Mouse (Mus musculus) frontal cortex, postnatal 10 days (tissue): ENCODE measurements at regions not wholly inside any gene's neighbourhood (a gene's known extent, or its start where the extent isn't known, plus 50 kb on each side); places are given as distances from the start of the nearest gene placed in this dataset.
A peak's percentile ranks its signal among the peaks of the same experiment; 100 is the strongest.

Experiments
- DNase-seq, 2 experiments: peaks; one replicate each; pipeline ENCODE4 v3.0.0; 2022; ENCODE audit warnings: low spot score in 2 of 2, mixed read lengths in 1 of 2

DNA sequence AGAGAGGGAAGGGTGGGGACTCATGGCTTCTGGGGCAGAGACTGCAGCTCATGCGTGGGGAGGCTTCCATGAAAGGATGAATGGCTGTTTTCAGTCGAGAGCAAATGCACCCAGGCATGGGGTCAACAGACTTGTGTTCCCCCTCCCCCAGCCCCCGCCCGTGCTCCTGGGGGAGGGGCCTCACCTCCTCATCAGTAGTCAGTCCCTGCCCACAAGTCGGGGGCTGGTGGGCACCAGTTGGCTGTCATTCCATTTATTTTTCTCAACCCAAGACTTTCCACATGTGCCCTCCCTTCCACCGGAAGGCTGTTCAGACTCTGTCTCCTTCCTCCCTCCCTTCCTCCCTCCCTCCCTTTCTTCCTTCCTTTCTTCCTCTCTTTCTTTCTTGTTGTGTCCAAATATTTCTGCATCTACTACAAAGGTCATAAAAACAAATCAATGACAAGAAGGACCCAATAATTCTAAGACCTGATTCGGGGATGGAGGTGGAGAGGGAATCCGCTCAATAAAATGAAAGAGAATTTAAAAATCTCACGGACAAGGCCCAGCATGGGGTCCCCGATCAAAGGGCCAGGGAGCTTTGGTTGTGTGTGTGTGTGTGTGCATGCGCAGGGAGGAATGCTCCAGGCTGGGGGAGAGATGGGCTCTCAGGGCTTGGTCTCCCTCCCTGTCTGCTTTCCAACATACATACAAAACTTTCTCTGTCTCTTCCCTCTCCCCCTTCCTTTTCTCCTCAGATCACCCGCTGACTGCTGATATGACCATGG, 57.7 kb downstream of the Rpl14 start:
- DNase-seq = no peak

GRCm38 (mm10) chr9:120629609-120630008, 58.4 kb downstream of the Rpl14 start:
- DNase-seq = no peak

DNA sequence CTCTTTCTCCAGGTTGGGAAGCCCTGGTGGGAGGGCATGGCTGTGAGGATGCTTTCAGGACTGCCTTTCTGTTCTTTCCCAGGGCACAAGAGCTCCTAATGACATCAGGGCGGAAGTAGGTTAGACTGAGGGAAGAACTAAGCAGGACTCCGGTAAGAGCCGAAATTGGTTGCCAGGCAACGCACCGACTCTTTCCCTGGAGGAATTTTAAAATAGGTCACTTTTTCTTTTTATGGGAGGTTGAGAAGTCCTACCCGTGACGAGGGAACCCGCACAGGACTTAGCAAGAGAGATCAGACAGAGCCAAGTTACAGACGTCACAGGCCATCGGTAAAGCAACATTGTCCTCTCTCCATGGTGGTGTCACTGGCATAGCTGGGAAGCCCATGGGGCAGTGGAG, 61.6 kb downstream of the Rpl14 start:
- DNase-seq = peak in 1 of 2 experiments; percentile 26

DNA sequence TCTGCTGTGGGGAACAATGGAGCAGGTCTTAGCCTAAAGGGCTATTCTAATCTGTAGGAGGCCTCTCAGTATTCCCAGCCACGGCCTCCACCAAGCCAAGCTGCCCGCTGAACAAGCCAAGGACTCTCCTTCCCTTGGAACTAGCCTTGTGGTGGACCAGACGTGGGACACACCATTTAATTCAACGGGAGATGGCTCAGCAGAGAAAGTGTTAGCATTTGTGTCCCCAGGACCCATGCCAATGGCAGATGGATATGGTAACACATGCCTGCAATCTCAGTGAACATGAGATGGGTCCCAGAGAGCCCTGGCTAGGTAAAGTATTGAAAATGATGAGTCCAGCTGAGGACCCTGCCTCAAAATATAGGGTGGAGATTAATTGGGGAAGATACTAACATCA, 71.4 kb downstream of the Rpl14 start:
- no peak for DNase-seq

DNA sequence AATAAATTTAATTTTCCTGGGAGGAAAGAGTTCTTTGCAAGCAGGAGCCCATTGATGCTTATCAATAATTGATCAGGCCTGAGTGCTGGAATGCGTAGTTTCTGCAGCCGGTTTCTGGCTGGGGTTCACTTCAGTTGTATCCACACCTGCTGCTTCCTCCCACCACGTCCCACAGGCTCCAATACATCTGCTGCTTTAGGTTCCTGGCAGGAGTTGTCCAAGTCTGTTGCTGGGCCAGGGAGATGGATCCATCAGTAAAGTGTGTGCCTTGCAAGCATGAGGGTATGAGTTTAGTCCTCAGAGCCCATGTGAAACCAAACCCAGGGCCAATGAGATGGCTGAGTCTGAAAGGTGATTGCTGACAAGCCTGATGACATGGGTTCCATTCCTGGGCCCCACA, 72.1 kb downstream of the Rpl14 start:
- no peak for DNase-seq

- no peak for DNase-seq
Measured at GRCm38 (mm10) chr9:120645776-120646175, 74.5 kb downstream of the Rpl14 start.

- no peak for DNase-seq
Measured at GRCm38 (mm10) chr9:120646806-120647667, 75.8 kb downstream of the Rpl14 start.

DNA sequence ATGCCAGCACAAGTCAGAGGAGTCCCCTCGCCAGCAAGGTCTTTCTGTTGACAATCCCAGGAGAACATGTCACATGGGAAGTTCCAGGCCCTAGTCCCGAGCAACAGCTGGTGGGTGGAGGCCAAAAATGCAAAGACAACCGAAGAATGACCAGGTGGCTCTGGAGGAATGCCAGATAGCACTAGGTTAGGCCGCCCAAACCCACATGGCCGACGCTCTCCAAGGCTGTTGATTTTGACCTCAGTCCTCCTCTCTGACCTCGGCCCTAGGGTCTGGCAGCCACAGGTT, 76.4 kb downstream of the Rpl14 start:
- no peak for DNase-seq

GRCm38 (mm10) chr9:120652733-120653132, 81.5 kb downstream of the Rpl14 start:
- DNase-seq = no peak

DNA sequence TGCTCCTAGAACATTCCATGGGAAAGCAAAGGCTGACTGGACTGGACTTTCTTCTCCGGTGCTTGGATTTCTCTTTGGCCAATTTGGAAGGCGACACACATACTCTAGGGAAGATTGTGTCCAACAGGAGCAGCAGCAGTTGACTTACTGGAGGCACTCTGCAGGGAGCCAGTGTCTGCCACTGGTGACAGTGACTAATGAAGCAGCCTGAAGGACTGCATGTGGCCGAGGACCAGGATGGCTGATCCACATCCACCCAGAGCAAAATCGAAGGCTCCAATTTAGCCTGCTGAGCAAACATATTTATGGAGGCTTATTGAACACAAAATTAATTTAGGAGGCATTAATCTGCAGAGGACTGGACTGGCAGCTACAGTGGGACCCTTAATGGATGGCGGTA, 81.9 kb downstream of the Rpl14 start:
- no peak for DNase-seq

- DNase-seq = no peak
Measured at GRCm38 (mm10) chr9:120654736-120655135, 83.5 kb downstream of the Rpl14 start.

GRCm38 (mm10) chr9:120656976-120657375, 85.7 kb downstream of the Rpl14 start:
- DNase-seq = no peak

- no peak for DNase-seq
Measured at GRCm38 (mm10) chr9:120657786-120658185, 86.5 kb downstream of the Rpl14 start.

DNA sequence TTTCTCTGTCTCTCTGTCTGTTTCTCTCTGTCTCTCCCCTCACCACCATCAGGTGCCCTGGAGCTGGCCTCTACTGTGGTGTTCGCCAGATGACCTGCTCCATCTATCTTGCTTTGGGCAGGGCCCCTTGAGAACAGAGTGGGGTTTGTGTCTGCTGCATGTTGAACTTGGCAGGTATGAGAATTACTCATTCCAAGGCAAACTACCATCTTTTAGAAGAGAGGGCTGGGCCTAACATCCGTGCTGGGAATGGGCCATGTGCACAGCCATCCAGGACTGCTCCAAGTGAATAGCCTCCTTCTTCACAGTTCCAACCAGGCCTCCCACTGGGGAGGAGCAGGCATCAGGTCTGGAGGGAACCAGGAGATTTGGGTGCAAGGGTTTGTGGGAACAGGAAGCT, 87.3 kb downstream of the Rpl14 start:
- no peak for DNase-seq

DNA sequence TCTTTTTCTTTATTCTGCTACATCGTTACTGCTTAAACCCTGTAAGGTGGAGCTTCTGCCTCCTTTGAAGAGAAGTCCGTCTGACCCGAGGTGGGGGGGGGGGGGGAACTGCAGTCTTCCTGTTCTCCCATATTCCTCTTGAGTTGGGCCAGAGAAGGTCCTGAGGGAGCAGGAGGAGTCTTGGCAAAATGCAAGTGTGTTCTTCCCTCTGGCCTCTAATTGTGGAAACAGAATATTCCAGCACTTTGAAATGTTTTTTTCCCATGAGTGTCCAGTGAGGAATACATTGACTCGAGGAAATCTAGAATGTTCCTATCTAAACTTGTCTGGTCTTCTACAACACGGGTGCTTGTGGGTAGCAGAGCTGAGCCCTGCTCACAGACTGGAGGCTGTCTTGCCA, 90.0 kb downstream of the Rpl14 start:
- no peak for DNase-seq

GRCm38 (mm10) chr9:120661641-120662227, 90.5 kb downstream of the Rpl14 start:
- DNase-seq = no peak

- DNase-seq = no peak
Measured at GRCm38 (mm10) chr9:120663181-120663580, 91.9 kb downstream of the Rpl14 start.

DNA sequence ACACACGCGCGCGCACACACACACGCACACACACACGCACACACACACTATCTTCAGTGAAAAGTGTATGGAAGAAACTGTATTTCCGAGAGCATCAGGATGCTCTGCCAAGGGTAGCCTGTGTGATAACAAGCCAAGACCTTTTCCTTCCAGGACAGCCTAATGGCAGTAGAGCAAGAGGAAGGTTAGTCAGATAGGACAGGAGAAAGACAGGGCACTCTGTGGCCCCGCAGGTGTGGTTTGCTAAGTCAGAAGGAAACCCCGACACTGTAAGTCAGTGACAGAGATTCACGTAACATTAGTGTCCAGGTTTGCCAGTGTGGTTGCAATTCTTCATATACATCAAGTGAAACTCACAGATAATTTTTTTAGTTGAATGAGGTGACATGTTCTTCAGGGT, 92.8 kb downstream of the Rpl14 start:
- DNase-seq = no peak

DNA sequence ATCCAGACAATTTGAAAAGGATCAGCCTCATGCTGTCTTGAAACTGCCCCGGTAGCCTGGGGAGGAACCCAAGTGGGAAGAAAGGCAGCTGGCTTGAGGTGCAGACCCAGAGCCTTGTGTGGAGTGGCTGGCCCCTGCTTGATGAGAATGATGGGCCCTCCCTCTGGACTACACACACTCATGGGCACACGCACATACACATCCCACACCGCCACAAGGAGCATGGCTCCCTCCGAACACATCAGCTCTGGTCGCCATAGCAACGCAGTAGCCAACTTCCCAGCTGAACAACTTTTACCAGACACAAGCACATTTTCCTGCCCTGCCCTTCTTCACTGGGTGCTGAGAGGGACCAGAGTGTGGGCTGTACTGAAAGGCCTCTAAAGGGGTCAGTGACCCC, 101.2 kb downstream of the Rpl14 start:
- DNase-seq = peak; percentile 24 to 38

DNA sequence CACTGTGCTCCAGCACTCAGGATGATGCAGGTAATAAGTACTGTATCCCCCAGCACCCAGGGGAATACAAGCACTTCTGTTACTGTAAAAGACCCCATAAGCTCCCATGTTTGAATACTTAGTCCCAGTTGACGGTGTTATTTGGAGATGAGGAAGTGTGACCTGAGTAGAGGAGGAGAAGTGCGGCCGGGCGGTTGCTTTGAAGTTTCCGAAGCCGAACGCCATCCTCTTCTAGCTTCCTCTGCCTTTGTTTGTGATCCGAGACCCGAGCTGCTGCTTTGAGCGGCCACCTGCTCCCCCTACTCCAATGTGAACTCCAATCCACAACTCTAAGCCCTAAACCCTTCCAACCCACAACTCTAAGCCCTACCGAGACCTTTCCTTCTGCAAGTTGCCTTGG, 103.6 kb downstream of the Rpl14 start:
- DNase-seq = no peak

DNA sequence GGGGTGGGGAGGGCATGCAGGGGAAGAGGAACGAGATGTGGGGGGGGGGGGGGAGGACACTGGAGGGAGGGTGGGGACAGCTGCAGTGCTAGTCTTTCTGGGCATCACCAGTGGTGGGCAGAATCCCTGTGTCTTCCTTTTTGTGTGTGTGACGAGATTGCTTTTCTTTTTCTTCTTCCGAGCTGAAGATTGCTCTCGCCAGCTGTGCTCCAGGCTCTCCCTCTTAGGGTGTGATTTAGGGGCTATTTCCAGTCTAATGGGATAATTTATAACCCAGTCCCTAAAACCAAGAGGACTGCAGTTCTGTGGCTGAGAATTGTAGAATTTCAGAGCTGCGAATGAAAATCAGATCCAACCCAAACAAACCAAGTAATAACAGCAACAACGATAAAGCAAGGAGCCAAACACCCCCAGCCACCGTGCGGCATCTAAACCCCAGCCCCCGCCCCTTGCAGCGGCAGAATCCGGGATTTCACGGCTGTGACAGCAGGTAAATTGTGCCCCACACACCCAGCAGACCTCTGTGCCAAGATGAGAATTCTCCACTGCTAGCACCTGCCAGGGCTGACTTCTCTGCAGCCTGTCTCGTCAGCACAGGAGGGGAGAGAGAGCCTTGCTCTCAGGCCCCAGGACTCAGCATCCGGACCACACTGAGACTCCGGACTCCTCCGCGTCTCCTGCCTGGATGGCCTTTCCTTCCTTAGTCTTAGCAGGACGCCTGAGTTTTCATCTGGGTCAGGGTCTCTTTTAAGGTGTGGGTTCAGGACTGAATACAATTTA, 104.3 kb downstream of the Rpl14 start:
- DNase-seq = no peak

GRCm38 (mm10) chr9:120676301-120676700, 105.1 kb downstream of the Rpl14 start:
- no peak for DNase-seq
